Mouse (Mus musculus) granulocyte monocyte progenitor cell, adult 5-6 weeks (primary cell): ENCODE data around the gene Fndc3b. TPM values are rescaled to one million over a fixed set of nuclear protein-coding genes. Genes with fewer than 3 reads are reported as not detected.
A peak's percentile ranks its signal among the peaks of the same experiment; 100 is the strongest.
"Not testable (repeated sequence)": the region's sequence is repeated elsewhere in the genome, so short reads cannot be mapped to it uniquely, and the experiment has no call there.

Source experiments
- ATAC-seq: replicated peaks from 2 replicates; pipeline ENCODE4 v1.8.0; 2016; ENCODE audit warnings: mild to moderate bottlenecking, moderate TSS enrichment, inconsistent platforms; ENCODE audit not compliant: poor library complexity, severe bottlenecking
- total RNA-seq, 2 experiments: library from RNA; stranded (forward) in 1 of 2; stranded (reverse) in 1 of 2; fragments of 200-712, 200-1000 nt in 1 of 2; fragments of >200 nt in 1 of 2; fragmentation: Nextera tagmentation in 1 of 2; gene quantifications; 2 replicates each; pipeline ENCODE4 v1.2.3; 2014 to 2017

Fndc3b gene
- total RNA-seq, 2 experiments from 2014 or later: 21.3 to 48.8 TPM

- ATAC-seq: no peak
Measured at GRCm38 (mm10) chr3:27479378-27479777, 231.7 kb downstream of the Fndc3b start.

GRCm38 (mm10) chr3:27478563-27479156 is 232.4 kb downstream of the Fndc3b start:
- ATAC-seq: no peak

GRCm38 (mm10) chr3:27477749-27478148 is 233.4 kb downstream of the Fndc3b start:
- not testable (repeated sequence) for ATAC-seq

- no peak for ATAC-seq
Measured at GRCm38 (mm10) chr3:27475899-27476298, 235.2 kb downstream of the Fndc3b start.

GRCm38 (mm10) chr3:27473801-27474599 is 237.1 kb downstream of the Fndc3b start:
- ATAC-seq: no peak

GRCm38 (mm10) chr3:27472846-27473245 is 238.3 kb downstream of the Fndc3b start:
- no peak for ATAC-seq

GRCm38 (mm10) chr3:27470781-27471180 is 240.3 kb downstream of the Fndc3b start:
- ATAC-seq: no peak

- no peak for ATAC-seq
Measured at GRCm38 (mm10) chr3:27469971-27470370, 241.1 kb downstream of the Fndc3b start.

GRCm38 (mm10) chr3:27467505-27468020 is 243.5 kb downstream of the Fndc3b start:
- peak; percentile 46 for ATAC-seq

GRCm38 (mm10) chr3:27466297-27466901 is 244.7 kb downstream of the Fndc3b start:
- ATAC-seq: 0 out of 2 replicates have a peak, but pooled peaks have one; percentile 30

- ATAC-seq: no peak
Measured at GRCm38 (mm10) chr3:27463373-27463772, 247.7 kb downstream of the Fndc3b start.

- no peak for ATAC-seq
Measured at GRCm38 (mm10) chr3:27462934-27463333, 248.2 kb downstream of the Fndc3b start.

GRCm38 (mm10) chr3:27462316-27462902 is 248.7 kb downstream of the Fndc3b start:
- ATAC-seq: no peak

- no peak for ATAC-seq
Measured at GRCm38 (mm10) chr3:27461861-27462260, 249.2 kb downstream of the Fndc3b start.

GRCm38 (mm10) chr3:27461037-27461436 is 250.1 kb downstream of the Fndc3b start:
- ATAC-seq: peak; percentile 60

GRCm38 (mm10) chr3:27458416-27458815 is 252.7 kb downstream of the Fndc3b start:
- ATAC-seq: no peak

- ATAC-seq: peak; percentile 47
Measured at GRCm38 (mm10) chr3:27456514-27456913, 254.6 kb downstream of the Fndc3b start.

- ATAC-seq: no peak
Measured at GRCm38 (mm10) chr3:27454402-27455195, 256.5 kb downstream of the Fndc3b start.

- ATAC-seq: peak; percentile 70
Measured at GRCm38 (mm10) chr3:27453453-27454098, 257.5 kb downstream of the Fndc3b start.
